9 mouse cellular contexts compared by ENCODE assay signal in genomic region chr17:32752813-32753360, GRCm38 (mm10). TPM values are rescaled to one million over a fixed set of nuclear protein-coding genes. Genes with fewer than 3 reads are reported as not detected.
"Had no signal": no experiment of that assay in that cellular context is flagged by ENCODE, and none has a peak within 500 bp of the region (broad histone marks: within the 10 kb centered on the region; RNA-seq: fewer than 3 reads in every experiment).

No protein-coding gene starts in this region.

- H3K4me3 ChIP-seq: kidney, embryonic 15.5 days; limb, embryonic 13.5 days; midbrain, embryonic 10.5 days; myocyte; neural tube, embryonic 15.5 days had no signal

- H3K9ac ChIP-seq: kidney, embryonic 15.5 days; limb, embryonic 13.5 days; neural tube, embryonic 15.5 days had no signal

- H3K4me2 ChIP-seq: limb, embryonic 13.5 days; neural tube, embryonic 15.5 days had no signal

- DNase-seq: right cerebral cortex, adult 18-20 months; right cerebral cortex, postnatal 25 days had no signal

- H3K36me3 ChIP-seq: kidney, embryonic 15.5 days; limb, embryonic 13.5 days; midbrain, embryonic 10.5 days; neural tube, embryonic 15.5 days had no signal

- H3K27me3 ChIP-seq: kidney, embryonic 15.5 days; limb, embryonic 13.5 days; neural tube, embryonic 15.5 days had no signal

- H3K9me3 ChIP-seq: kidney, embryonic 15.5 days; limb, embryonic 13.5 days; midbrain, embryonic 10.5 days; neural tube, embryonic 15.5 days had no signal

- H3K4me1 ChIP-seq: kidney, embryonic 15.5 days; limb, embryonic 13.5 days; neural tube, embryonic 15.5 days had no signal

- H3K27ac ChIP-seq: kidney, embryonic 15.5 days; limb, embryonic 13.5 days; midbrain, embryonic 10.5 days; neural tube, embryonic 15.5 days; stomach, postnatal 0 days had no signal

RNA-seq across cellular contexts. Expression of gene Zfp811, which starts 56.8 kb away (rescaled TPM):
- polyA plus RNA-seq: small intestine, adult 2 months had no signal
